Mouse (Mus musculus) spleen, adult 12 weeks (tissue): ENCODE measurements around the gene Slc39a8.

Source experiments
- DNase-seq: peaks from one replicate; pipeline ENCODE4 v3.0.0; 2022; ENCODE audit warnings: low spot score

Gene Slc39a8

GRCm38 (mm10) chr3:135825016-135825753 is at the start of gene Slc39a8:
Gene Slc39a8, plus strand, starts transcription at chr3:135825279.
- peak; percentile 72 for DNase-seq

GRCm38 (mm10) chr3:135785065-135785464 is 40.0 kb upstream of the Slc39a8 start:
- DNase-seq, result no peak

- no peak for DNase-seq
Observed at GRCm38 (mm10) chr3:135796117-135796516, 29.0 kb upstream of the Slc39a8 start.

GRCm38 (mm10) chr3:135798241-135798640 is 26.8 kb upstream of the Slc39a8 start:
- no peak for DNase-seq

- no peak for DNase-seq
Observed at GRCm38 (mm10) chr3:135798665-135799064, 26.4 kb upstream of the Slc39a8 start.

- DNase-seq, result no peak
Observed at GRCm38 (mm10) chr3:135814665-135815064, 10.4 kb upstream of the Slc39a8 start.

GRCm38 (mm10) chr3:135815973-135816727 is 8.9 kb upstream of the Slc39a8 start:
- DNase-seq, result no peak

- no peak for DNase-seq
Observed at GRCm38 (mm10) chr3:135817124-135817523, 8.0 kb upstream of the Slc39a8 start.

GRCm38 (mm10) chr3:135824436-135824835 is 643 bp upstream of the Slc39a8 start:
- DNase-seq, result no peak

- DNase-seq, result peak; percentile 53
Observed at GRCm38 (mm10) chr3:135825754-135826683, 940 bp downstream of the Slc39a8 start.

GRCm38 (mm10) chr3:135826684-135827249 is 1.7 kb downstream of the Slc39a8 start:
- DNase-seq, result no peak

- no peak for DNase-seq
Observed at GRCm38 (mm10) chr3:135828000-135828399, 2.9 kb downstream of the Slc39a8 start.

- DNase-seq, result no peak
Observed at GRCm38 (mm10) chr3:135832496-135832895, 7.4 kb downstream of the Slc39a8 start.

GRCm38 (mm10) chr3:135832907-135833306 is 7.8 kb downstream of the Slc39a8 start:
- DNase-seq, result no peak

GRCm38 (mm10) chr3:135834988-135835387 is 9.9 kb downstream of the Slc39a8 start:
- DNase-seq, result no peak

- DNase-seq, result no peak
Observed at GRCm38 (mm10) chr3:135839535-135839934, 14.5 kb downstream of the Slc39a8 start.

GRCm38 (mm10) chr3:135840185-135840584 is 15.1 kb downstream of the Slc39a8 start:
- no peak for DNase-seq

GRCm38 (mm10) chr3:135841716-135842511 is 16.8 kb downstream of the Slc39a8 start:
- no peak for DNase-seq

- no peak for DNase-seq
Observed at GRCm38 (mm10) chr3:135843181-135843580, 18.1 kb downstream of the Slc39a8 start.

GRCm38 (mm10) chr3:135843707-135844106 is 18.6 kb downstream of the Slc39a8 start:
- no peak for DNase-seq

GRCm38 (mm10) chr3:135844835-135845234 is 19.8 kb downstream of the Slc39a8 start:
- DNase-seq, result no peak
